Mouse (Mus musculus): ENCODE results near the gene Prrc2a. TPM values are rescaled to one million over a fixed set of nuclear protein-coding genes. Genes with fewer than 3 reads are reported as not detected.

The Prrc2a gene
- polyA plus RNA-seq, 1 experiment: 269 TPM

GRCm38 (mm10) chr17:35157254-35157653 lies 7.4 kb downstream of the Prrc2a start:
- peaks cover 2% of the 10 kb centered on the region; the same call in 1 of the 2 replicates for H3K4me1 ChIP-seq (ENCODE audit: control insufficient read depth, insufficient read depth, low read length)
- TF ChIP-seq CTCF (IDR thresholded peaks at IDR 0.05; ENCODE audit: extremely low read depth, insufficient read depth, low read length) (no peak), POLR2A (IDR thresholded peaks at IDR 0.05; ENCODE audit: extremely low read depth, insufficient read depth, low read length) (no peak)
- H3K4me3 ChIP-seq (ENCODE audit: insufficient read depth, low read length): no peak overlapping the region
- H3K27ac ChIP-seq (ENCODE audit: insufficient read depth, low read length): no peak overlapping the region

- TF ChIP-seq POLR2A (IDR thresholded peaks at IDR 0.05; ENCODE audit: extremely low read depth, insufficient read depth, low read length): no peak
- no peak for TF ChIP-seq CTCF (IDR thresholded peaks at IDR 0.05; ENCODE audit: extremely low read depth, insufficient read depth, low read length)
- Histone ChIP-seq H3K27ac (ENCODE audit: insufficient read depth, low read length) (no peak overlapping the region), H3K4me1 (ENCODE audit: control insufficient read depth, insufficient read depth, low read length) (no peaks in the 10 kb centered on the region), H3K4me3 (ENCODE audit: insufficient read depth, low read length) (no peak overlapping the region)
Measured at GRCm38 (mm10) chr17:35156461-35157200, 8.1 kb downstream of the Prrc2a start.

- no peaks in the 10 kb centered on the region for H3K4me1 ChIP-seq (ENCODE audit: control insufficient read depth, insufficient read depth, low read length)
- H3K27ac ChIP-seq (ENCODE audit: insufficient read depth, low read length): no peak overlapping the region
- H3K4me3 ChIP-seq (ENCODE audit: insufficient read depth, low read length): no peak overlapping the region
- TF ChIP-seq CTCF (IDR thresholded peaks at IDR 0.05; ENCODE audit: extremely low read depth, insufficient read depth, low read length) (no peak), POLR2A (IDR thresholded peaks at IDR 0.05; ENCODE audit: extremely low read depth, insufficient read depth, low read length) (no peak)
Measured at GRCm38 (mm10) chr17:35155451-35155850, 9.2 kb downstream of the Prrc2a start.

GRCm38 (mm10) chr17:35154616-35155015 lies 10.1 kb downstream of the Prrc2a start:
- TF ChIP-seq CTCF (IDR thresholded peaks at IDR 0.05; ENCODE audit: extremely low read depth, insufficient read depth, low read length) (no peak), POLR2A (IDR thresholded peaks at IDR 0.05; ENCODE audit: extremely low read depth, insufficient read depth, low read length) (no peak)

GRCm38 (mm10) chr17:35153931-35154330 lies 10.8 kb downstream of the Prrc2a start:
- TF ChIP-seq CTCF (IDR thresholded peaks at IDR 0.05; ENCODE audit: extremely low read depth, insufficient read depth, low read length): no peak
- TF ChIP-seq POLR2A (IDR thresholded peaks at IDR 0.05; ENCODE audit: extremely low read depth, insufficient read depth, low read length): no peak
- H3K27ac ChIP-seq (ENCODE audit: insufficient read depth, low read length): no peak overlapping the region
- H3K4me1 ChIP-seq (ENCODE audit: control insufficient read depth, insufficient read depth, low read length): no peaks in the 10 kb centered on the region
- no peak overlapping the region for H3K4me3 ChIP-seq (ENCODE audit: insufficient read depth, low read length)

More at GRCm38 (mm10) chr17:35154616-35155015, 10.1 kb downstream of the Prrc2a start:
- Histone ChIP-seq H3K4me3 (ENCODE audit: insufficient read depth, low read length) (no peak overlapping the region), H3K27ac (ENCODE audit: insufficient read depth, low read length) (no peak overlapping the region), H3K4me1 (ENCODE audit: control insufficient read depth, insufficient read depth, low read length) (no peaks in the 10 kb centered on the region)

GRCm38 (mm10) chr17:35153077-35153476 lies 11.6 kb downstream of the Prrc2a start:
- Histone ChIP-seq H3K4me3 (ENCODE audit: insufficient read depth, low read length) (no peak overlapping the region), H3K4me1 (ENCODE audit: control insufficient read depth, insufficient read depth, low read length) (no peaks in the 10 kb centered on the region), H3K27ac (ENCODE audit: insufficient read depth, low read length) (no peak overlapping the region)
- TF ChIP-seq CTCF (IDR thresholded peaks at IDR 0.05; ENCODE audit: extremely low read depth, insufficient read depth, low read length) (no peak), POLR2A (IDR thresholded peaks at IDR 0.05; ENCODE audit: extremely low read depth, insufficient read depth, low read length) (no peak)

GRCm38 (mm10) chr17:35152121-35152520 lies 12.6 kb downstream of the Prrc2a start:
- no peak for TF ChIP-seq CTCF (IDR thresholded peaks at IDR 0.05; ENCODE audit: extremely low read depth, insufficient read depth, low read length)
- Histone ChIP-seq H3K27ac (ENCODE audit: insufficient read depth, low read length) (no peak overlapping the region), H3K4me3 (ENCODE audit: insufficient read depth, low read length) (no peak overlapping the region), H3K4me1 (ENCODE audit: control insufficient read depth, insufficient read depth, low read length) (no peaks in the 10 kb centered on the region)

- Histone ChIP-seq H3K4me3 (ENCODE audit: insufficient read depth, low read length) (no peak overlapping the region), H3K27ac (ENCODE audit: insufficient read depth, low read length) (no peak overlapping the region), H3K4me1 (ENCODE audit: control insufficient read depth, insufficient read depth, low read length) (no peaks in the 10 kb centered on the region)
- 0 out of 2 replicates have a peak, but pooled peaks have one; percentile 25 for TF ChIP-seq POLR2A (IDR thresholded peaks at IDR 0.05; ENCODE audit: extremely low read depth, insufficient read depth, low read length)
- TF ChIP-seq CTCF (IDR thresholded peaks at IDR 0.05; ENCODE audit: extremely low read depth, insufficient read depth, low read length): no peak
Measured at GRCm38 (mm10) chr17:35147922-35148639, 16.6 kb downstream of the Prrc2a start.

GRCm38 (mm10) chr17:35147348-35147747 lies 17.3 kb downstream of the Prrc2a start:
- Histone ChIP-seq H3K27ac (ENCODE audit: insufficient read depth, low read length) (no peak overlapping the region), H3K4me3 (ENCODE audit: insufficient read depth, low read length) (no peak overlapping the region), H3K4me1 (ENCODE audit: control insufficient read depth, insufficient read depth, low read length) (no peaks in the 10 kb centered on the region)
- TF ChIP-seq POLR2A (IDR thresholded peaks at IDR 0.05; ENCODE audit: extremely low read depth, insufficient read depth, low read length) (no peak), CTCF (IDR thresholded peaks at IDR 0.05; ENCODE audit: extremely low read depth, insufficient read depth, low read length) (no peak)

GRCm38 (mm10) chr17:35146139-35146538 lies 18.6 kb downstream of the Prrc2a start:
- Histone ChIP-seq H3K4me3 (ENCODE audit: insufficient read depth, low read length) (no peak overlapping the region), H3K27ac (ENCODE audit: insufficient read depth, low read length) (no peak overlapping the region), H3K4me1 (ENCODE audit: control insufficient read depth, insufficient read depth, low read length) (no peaks in the 10 kb centered on the region)
- TF ChIP-seq CTCF (IDR thresholded peaks at IDR 0.05; ENCODE audit: extremely low read depth, insufficient read depth, low read length): no peak
- TF ChIP-seq POLR2A (IDR thresholded peaks at IDR 0.05; ENCODE audit: extremely low read depth, insufficient read depth, low read length): no peak
